Mouse (Mus musculus): ENCODE results near the gene Ltb4r2.
"Not testable (repeated sequence)": the region's sequence is repeated elsewhere in the genome, so short reads cannot be mapped to it uniquely, and the experiment has no call there.

Gene Ltb4r2

DNA sequence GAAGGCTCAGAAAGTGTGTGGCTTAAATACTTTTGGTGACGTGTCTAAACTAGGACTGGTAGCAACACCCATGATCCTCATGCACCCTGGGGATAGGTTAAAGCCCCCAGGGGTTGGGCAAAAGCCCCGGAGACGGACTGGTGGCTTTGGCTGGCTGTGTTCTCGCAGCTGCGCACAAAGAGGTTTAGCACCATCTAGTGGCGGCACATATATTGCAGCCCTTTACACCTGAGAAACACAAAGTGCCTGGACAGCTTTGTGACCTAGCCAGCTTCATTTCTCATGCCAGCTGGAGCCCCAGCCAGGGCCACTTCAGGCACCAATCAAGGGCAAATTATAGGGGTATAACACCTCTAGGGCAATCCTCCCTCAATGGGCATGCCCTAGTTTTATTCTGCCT is 1.1 kb upstream of the Ltb4r2 start:
- peak; percentile 88 for DNase-seq (ENCODE audit: low read depth, low spot score)
- H3K27me3 ChIP-seq (ENCODE audit: control insufficient read depth, insufficient read depth, low read length, poor library complexity, severe bottlenecking); H3K36me3 ChIP-seq (ENCODE audit: control insufficient read depth, insufficient read depth, low read length, poor library complexity, severe bottlenecking): not testable (repeated sequence)

DNA sequence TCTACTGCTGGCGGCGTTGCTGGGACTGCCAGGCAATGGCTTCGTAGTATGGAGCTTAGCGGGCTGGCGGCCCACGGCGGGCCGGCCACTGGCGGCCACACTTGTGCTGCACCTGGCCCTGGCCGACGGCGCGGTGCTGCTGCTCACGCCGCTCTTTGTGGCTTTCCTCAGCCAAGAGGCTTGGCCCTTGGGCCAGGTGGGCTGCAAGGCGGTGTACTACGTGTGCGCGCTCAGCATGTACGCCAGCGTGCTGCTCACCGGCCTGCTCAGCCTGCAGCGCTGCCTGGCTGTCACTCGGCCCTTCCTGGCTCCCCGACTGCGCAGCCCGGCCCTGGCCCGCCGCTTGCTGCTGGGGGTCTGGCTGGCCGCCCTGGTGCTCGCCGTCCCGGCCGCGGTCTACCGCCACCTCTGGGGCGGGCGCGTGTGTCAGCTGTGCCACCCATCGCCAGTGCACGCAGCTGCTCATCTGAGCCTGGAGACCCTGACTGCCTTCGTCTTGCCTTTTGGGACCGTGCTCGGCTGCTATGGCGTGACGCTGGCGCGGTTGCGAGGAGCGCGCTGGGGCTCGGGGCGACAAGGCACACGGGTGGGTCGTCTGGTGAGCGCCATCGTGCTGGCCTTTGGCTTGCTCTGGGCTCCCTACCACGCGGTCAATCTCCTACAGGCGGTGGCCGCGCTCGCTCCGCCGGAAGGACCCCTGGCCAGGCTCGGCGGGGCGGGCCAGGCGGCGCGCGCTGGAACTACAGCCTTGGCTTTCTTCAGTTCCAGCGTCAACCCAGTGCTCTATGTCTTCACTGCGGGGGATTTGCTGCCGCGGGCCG is 983 bp downstream of the Ltb4r2 start:
- no peaks in the 10 kb centered on the region for H3K36me3 ChIP-seq (ENCODE audit: control insufficient read depth, insufficient read depth, low read length, poor library complexity, severe bottlenecking)
- DNase-seq (ENCODE audit: low read depth, low spot score): no peak
- H3K27me3 ChIP-seq (ENCODE audit: control insufficient read depth, insufficient read depth, low read length, poor library complexity, severe bottlenecking): no peaks in the 10 kb centered on the region

DNA sequence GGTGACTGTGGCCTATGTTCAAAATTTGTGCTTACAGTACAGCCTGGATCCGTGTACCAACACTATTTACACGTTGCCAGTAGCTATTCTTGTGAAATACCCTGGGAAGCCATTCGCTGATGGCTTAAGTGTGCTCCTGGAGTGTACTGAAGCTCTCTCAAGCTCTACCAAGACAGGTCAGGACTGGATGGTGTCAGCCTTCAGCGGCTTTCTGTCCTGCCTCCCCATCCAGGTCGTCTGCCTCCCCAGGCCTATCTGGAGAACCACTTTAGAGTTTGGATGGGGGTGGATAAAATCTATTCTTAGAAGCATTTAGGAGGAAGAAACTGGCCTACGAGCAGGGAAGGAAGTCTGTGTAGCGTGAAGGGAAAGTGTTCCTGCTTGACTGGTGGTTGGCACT is 1.9 kb downstream of the Ltb4r2 start:
- DNase-seq (ENCODE audit: low read depth, low spot score): no peak
- Histone ChIP-seq H3K27me3 (ENCODE audit: control insufficient read depth, insufficient read depth, low read length, poor library complexity, severe bottlenecking) (no peaks in the 10 kb centered on the region), H3K36me3 (ENCODE audit: control insufficient read depth, insufficient read depth, low read length, poor library complexity, severe bottlenecking) (no peaks in the 10 kb centered on the region)

DNA sequence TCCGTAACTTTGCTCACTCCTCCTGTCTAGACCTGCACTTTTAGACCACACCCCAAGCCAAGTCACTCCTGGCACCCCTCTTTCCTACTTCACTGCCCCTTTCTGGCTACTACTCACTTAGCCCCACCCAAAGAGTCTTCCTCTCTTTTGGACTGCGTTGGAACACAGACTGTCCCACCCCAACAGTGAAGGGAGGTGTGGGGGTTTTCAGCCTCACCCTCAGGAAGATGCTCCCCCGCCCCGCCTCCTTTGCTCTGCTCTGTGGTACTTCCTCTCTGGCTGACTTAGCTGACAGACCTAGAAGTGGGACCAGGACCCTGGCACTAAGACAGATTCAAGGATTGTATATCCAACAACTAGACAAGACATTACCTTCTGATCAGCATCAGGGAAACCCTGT is 4.5 kb downstream of the Ltb4r2 start, which contains the start of gene Ltb4r1:
Gene Ltb4r1, plus strand, starts transcription at position 267 of the 400 bp plus-strand sequence.
- Histone ChIP-seq H3K27me3 (ENCODE audit: control insufficient read depth, insufficient read depth, low read length, poor library complexity, severe bottlenecking) (no peaks in the 10 kb centered on the region), H3K36me3 (ENCODE audit: control insufficient read depth, insufficient read depth, low read length, poor library complexity, severe bottlenecking) (no peaks in the 10 kb centered on the region)
- no peak for DNase-seq (ENCODE audit: low read depth, low spot score)

DNA sequence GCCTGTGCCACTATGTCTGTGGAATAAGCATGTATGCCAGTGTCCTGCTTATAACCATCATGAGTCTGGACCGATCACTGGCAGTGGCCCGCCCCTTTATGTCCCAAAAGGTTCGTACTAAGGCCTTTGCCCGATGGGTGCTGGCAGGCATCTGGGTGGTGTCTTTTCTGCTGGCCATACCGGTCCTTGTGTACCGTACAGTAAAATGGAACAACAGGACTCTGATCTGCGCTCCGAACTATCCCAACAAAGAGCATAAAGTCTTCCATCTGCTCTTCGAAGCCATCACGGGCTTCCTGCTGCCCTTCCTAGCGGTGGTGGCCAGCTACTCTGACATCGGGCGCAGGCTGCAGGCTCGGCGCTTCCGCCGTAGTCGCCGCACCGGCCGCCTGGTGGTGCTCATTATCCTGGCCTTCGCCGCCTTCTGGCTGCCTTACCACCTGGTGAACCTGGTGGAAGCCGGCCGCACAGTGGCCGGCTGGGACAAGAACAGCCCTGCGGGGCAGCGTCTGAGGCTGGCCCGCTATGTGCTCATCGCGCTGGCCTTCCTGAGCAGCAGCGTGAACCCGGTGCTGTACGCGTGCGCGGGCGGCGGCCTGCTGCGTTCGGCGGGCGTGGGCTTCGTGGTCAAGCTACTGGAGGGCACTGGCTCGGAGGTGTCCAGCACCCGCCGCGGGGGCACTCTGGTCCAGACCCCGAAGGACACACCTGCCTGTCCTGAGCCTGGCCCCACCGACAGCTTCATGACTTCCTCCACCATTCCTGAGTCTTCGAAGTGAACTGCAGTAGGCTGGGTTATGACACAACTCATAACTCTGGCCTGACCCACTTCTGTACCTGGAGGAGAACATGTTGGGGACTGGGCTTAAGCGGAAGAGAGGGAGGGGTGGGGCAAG is 6.5 kb downstream of the Ltb4r2 start:
- Histone ChIP-seq H3K36me3 (ENCODE audit: control insufficient read depth, insufficient read depth, low read length, poor library complexity, severe bottlenecking) (no peaks in the 10 kb centered on the region), H3K27me3 (ENCODE audit: control insufficient read depth, insufficient read depth, low read length, poor library complexity, severe bottlenecking) (no peaks in the 10 kb centered on the region)
- peak; percentile 51 for DNase-seq (ENCODE audit: low read depth, low spot score)

DNA sequence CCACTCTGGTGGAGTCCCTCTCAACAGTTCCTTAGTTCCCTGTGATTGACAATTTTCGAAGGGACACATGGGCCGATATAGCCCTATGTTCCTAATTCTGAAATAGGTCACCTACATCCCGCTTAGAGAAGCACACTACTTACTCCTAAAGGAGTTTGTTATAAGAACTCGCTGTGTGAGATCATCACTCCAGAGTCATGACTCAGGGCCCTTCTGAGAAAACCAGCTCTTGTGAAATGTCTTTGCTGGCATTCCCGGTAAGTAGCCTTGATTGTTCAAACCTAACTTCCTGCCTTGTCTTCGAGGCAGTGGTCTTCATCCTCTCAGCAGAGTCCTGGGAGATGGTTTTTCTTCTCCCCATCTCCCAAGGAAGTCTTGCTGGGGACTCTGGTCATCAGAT is 7.3 kb downstream of the Ltb4r2 start:
- H3K36me3 ChIP-seq (ENCODE audit: control insufficient read depth, insufficient read depth, low read length, poor library complexity, severe bottlenecking): no peaks in the 10 kb centered on the region
- H3K27me3 ChIP-seq (ENCODE audit: control insufficient read depth, insufficient read depth, low read length, poor library complexity, severe bottlenecking): no peaks in the 10 kb centered on the region
- no peak for DNase-seq (ENCODE audit: low read depth, low spot score)

DNA sequence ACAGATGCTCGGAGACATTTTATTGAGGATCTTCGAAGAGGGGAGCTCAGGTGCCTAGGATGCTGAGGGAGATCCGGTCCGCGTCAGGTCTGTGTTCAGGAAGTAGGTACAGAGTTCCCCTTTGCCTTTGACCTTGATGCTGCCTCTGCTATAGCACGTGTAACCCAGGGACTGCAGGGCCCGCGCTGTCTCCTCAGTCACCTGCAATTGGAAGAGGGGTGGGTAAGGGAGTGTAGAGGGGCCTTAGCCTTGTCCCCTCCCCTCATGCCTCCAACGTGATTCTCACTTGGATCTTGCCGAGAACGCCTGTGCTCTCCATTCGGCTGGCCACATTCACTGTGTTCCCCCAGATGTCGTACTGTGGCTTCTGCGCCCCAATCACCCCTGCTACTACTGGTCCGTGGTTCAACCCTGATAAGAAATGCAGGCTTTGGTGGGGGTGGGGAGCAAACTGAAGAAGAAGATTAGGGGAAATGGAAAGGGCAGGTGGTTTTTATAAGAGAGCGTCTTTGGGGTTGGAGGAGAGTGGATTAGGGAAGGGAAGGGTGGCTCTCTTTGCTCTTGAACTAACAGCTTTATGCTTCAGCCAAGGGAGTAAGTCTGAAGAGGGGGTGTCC is 8.0 kb downstream of the Ltb4r2 start:
- DNase-seq (ENCODE audit: low read depth, low spot score): no peak
- no peaks in the 10 kb centered on the region for H3K27me3 ChIP-seq (ENCODE audit: control insufficient read depth, insufficient read depth, low read length, poor library complexity, severe bottlenecking)
- H3K36me3 ChIP-seq (ENCODE audit: control insufficient read depth, insufficient read depth, low read length, poor library complexity, severe bottlenecking): no peaks in the 10 kb centered on the region

DNA sequence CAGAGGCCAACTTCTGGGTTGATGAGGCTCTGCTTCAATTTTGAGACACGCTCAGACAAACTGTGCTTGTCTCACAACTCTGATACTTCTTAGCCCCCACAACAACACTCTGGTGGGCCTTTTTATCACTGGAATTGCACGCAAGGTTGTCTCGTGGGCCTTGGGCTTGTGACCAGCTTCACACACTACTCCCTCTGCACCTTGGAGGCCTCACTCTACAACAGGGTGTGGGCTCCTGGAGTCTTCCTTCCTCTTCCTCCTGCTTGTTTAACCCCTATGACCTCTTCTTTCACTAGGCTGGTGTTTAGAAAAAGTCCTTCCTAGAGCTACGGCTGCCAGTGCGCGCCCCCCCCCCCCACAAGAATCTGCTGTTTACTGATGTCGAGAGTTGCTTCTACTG is 15.5 kb downstream of the Ltb4r2 start:
- no peaks in the 10 kb centered on the region for H3K27me3 ChIP-seq (ENCODE audit: control insufficient read depth, insufficient read depth, low read length, poor library complexity, severe bottlenecking)
- no peaks in the 10 kb centered on the region for H3K36me3 ChIP-seq (ENCODE audit: control insufficient read depth, insufficient read depth, low read length, poor library complexity, severe bottlenecking)
- no peak for DNase-seq (ENCODE audit: low read depth, low spot score)

DNA sequence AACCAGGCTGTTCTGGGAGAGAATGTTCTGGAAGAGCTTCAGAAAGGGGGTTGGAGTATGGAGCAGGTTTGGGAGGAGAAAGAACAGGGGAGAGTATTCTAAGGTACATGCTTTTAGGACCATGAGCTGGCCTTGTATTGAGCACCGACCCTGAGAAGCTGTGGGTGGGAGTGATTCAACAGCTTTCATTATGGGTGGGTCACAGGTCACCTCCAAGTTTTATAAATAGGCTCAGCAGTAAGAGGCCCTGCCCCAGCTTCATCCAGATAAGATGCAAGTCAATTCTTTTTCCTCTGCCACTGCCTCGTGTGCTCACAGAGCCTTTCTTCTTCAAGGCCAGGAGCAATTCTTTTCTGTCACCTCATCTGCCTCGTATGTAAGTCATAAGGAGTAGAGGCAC is 15.9 kb downstream of the Ltb4r2 start:
- DNase-seq (ENCODE audit: low read depth, low spot score): no peak
- no peaks in the 10 kb centered on the region for H3K27me3 ChIP-seq (ENCODE audit: control insufficient read depth, insufficient read depth, low read length, poor library complexity, severe bottlenecking)
- H3K36me3 ChIP-seq (ENCODE audit: control insufficient read depth, insufficient read depth, low read length, poor library complexity, severe bottlenecking): no peaks in the 10 kb centered on the region

DNA sequence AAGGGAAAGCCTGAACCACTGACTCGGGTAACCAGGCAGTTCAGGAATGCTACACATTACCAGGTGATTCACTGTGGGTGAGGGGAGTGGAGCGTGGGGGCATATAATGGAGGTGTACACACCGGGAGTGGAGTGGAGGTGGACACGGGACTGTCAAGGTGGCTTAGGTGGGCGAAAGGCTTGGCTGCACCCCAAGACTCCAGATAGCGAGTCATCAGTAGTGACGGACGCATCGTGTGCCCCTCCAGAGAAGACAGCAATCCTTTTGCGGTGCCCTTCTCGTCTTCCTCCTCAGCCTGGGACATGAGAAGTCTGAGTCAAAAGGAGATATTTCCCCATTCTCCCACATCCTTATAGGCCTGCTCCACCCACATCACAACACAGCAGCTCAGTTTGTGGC is 16.6 kb downstream of the Ltb4r2 start:
- Histone ChIP-seq H3K27me3 (ENCODE audit: control insufficient read depth, insufficient read depth, low read length, poor library complexity, severe bottlenecking) (no peaks in the 10 kb centered on the region), H3K36me3 (ENCODE audit: control insufficient read depth, insufficient read depth, low read length, poor library complexity, severe bottlenecking) (no peaks in the 10 kb centered on the region)
- no peak for DNase-seq (ENCODE audit: low read depth, low spot score)

DNA sequence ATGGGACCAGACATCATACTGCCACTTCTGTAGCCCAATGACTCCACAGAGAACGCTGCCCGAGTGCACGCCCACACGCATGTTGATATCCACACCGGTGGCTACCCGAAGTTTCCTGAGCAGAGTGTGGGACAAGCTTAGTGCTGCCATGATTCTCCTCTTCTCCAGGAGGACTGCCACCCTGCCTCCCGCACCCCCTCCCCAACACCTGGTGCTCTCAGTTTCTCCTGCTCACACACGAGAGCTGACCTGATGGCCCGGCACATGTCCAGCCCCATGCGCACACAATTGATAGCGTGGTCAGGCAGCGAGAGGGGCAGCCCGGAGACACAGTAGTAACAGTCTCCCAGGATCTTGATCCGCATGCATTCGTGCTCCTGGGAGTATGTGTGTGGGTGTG is 17.5 kb downstream of the Ltb4r2 start:
- no peak for DNase-seq (ENCODE audit: low read depth, low spot score)
- Histone ChIP-seq H3K27me3 (ENCODE audit: control insufficient read depth, insufficient read depth, low read length, poor library complexity, severe bottlenecking) (no peaks in the 10 kb centered on the region), H3K36me3 (ENCODE audit: control insufficient read depth, insufficient read depth, low read length, poor library complexity, severe bottlenecking) (no peaks in the 10 kb centered on the region)

DNA sequence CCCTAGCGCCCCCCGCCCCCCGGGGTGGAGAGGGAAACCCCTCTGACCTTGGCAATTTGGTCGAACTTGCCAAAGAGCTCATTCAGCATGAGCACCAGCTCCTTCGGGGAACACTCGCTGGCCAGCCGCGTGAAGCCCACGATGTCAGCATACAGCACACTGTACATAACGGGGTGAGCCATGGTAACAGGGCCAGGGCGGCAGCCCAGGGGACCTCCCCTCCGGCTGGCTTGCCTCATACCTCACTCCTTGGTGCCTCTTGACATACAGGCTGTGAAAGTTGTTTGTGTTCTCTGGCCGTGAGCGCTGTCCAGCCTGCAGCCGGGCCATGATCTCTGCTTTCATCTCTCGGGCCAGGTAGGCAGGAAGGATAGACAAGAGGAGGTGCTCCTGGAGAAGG is 18.4 kb downstream of the Ltb4r2 start:
- H3K36me3 ChIP-seq (ENCODE audit: control insufficient read depth, insufficient read depth, low read length, poor library complexity, severe bottlenecking): no peaks in the 10 kb centered on the region
- DNase-seq (ENCODE audit: low read depth, low spot score): no peak
- no peaks in the 10 kb centered on the region for H3K27me3 ChIP-seq (ENCODE audit: control insufficient read depth, insufficient read depth, low read length, poor library complexity, severe bottlenecking)

DNA sequence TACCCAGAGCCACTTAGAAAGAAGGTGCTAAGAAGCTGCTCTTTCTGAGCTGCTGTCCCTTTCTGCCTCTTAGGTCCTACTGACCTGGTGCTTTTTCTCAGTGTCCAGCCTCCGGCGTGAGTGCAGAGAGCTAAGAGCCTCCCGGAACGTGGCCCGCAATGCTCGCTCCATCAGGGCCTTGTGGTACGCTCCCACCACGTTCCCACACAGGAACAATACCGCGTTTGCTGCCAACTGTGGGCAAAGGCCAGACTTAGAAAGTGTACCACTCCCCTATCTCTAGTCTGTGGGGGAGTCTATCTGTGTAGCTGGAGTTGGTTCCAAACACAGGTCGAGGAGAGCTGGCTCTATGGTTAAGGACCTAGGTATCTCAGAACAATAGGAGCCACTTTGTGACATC is 19.5 kb downstream of the Ltb4r2 start:
- H3K36me3 ChIP-seq (ENCODE audit: control insufficient read depth, insufficient read depth, low read length, poor library complexity, severe bottlenecking): no peaks in the 10 kb centered on the region
- DNase-seq (ENCODE audit: low read depth, low spot score): no peak
- H3K27me3 ChIP-seq (ENCODE audit: control insufficient read depth, insufficient read depth, low read length, poor library complexity, severe bottlenecking): no peaks in the 10 kb centered on the region

DNA sequence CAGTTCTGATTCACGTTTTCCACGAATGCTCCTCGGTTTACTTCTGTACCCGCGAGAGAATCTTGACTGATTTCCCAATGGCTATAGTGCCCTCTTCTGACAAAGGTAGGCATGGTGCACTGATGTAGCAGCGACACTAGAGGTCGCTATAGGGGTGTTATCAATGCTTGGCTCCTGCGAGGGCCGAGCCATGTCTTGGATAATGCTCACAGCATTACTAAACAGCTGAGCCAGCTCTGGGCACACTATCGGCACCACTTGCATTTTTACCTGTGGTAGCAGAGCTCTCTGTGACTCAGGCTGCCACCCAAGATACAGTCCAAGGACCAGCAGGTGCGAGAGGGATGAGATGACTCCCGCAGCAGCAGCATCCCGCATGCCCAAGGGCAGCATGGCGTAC is 20.1 kb downstream of the Ltb4r2 start:
- peak; percentile 82 for DNase-seq (ENCODE audit: low read depth, low spot score)
- no peaks in the 10 kb centered on the region for H3K36me3 ChIP-seq (ENCODE audit: control insufficient read depth, insufficient read depth, low read length, poor library complexity, severe bottlenecking)

More for the DNA sequence above, 20.1 kb downstream of the Ltb4r2 start:
- H3K27me3 ChIP-seq (ENCODE audit: control insufficient read depth, insufficient read depth, low read length, poor library complexity, severe bottlenecking): no peaks in the 10 kb centered on the region

All from splenic B cell, adult 2 months (primary cell).